Mouse (Mus musculus) liver, embryonic 15.5 days (tissue): ENCODE measurements around the gene Mfng. TPM values are rescaled to one million over a fixed set of nuclear protein-coding genes. Genes with fewer than 3 reads are reported as not detected.

Source experiments
- ATAC-seq: fragments of 200-750 bp; cut with Nextera tagmentation; 2 replicates; pipeline ENCODE4 v1.8.0; 2017; ENCODE audit warnings: moderate number of reproducible peaks, mild to moderate bottlenecking, moderate library complexity; ENCODE audit not compliant: insufficient read depth
- H3K27ac ChIP-seq: fragments of 300-500 bp; sonication (generic); replicated peaks from 2 replicates; pipeline ENCODE4 v1.5.1; 2015; ENCODE audit warnings: mild to moderate bottlenecking, inconsistent platforms
- H3K27me3 ChIP-seq: fragments of 300-500 bp; sonication (generic); 2 replicates; pipeline ENCODE4 v1.6.1; 2015; ENCODE audit warnings: mild to moderate bottlenecking, inconsistent platforms
- H3K36me3 ChIP-seq: fragments of 300-500 bp; sonication (generic); replicated peaks from 2 replicates; pipeline ENCODE4 v1.6.1; 2015; ENCODE audit warnings: moderate library complexity, mild to moderate bottlenecking, inconsistent platforms
- H3K4me1 ChIP-seq: fragments of 300-500 bp; sonication (generic); replicated peaks from 2 replicates; pipeline ENCODE4 v1.6.1; 2015; ENCODE audit warnings: inconsistent platforms
- H3K4me2 ChIP-seq: fragments of 300-500 bp; sonication (generic); 2 replicates; pipeline ENCODE4 v1.6.1; 2015; ENCODE audit warnings: moderate library complexity, mild to moderate bottlenecking, inconsistent platforms
- H3K4me3 ChIP-seq: fragments of 300-500 bp; sonication (generic); replicated peaks from 2 replicates; pipeline ENCODE4 v1.5.1; 2015; ENCODE audit warnings: mild to moderate bottlenecking, inconsistent platforms
- H3K9ac ChIP-seq: fragments of 300-500 bp; sonication (generic); 2 replicates; pipeline ENCODE4 v1.6.1; 2015; ENCODE audit warnings: moderate library complexity, mild to moderate bottlenecking, inconsistent platforms
- H3K9me3 ChIP-seq: fragments of 300-500 bp; sonication (generic); replicated peaks from 2 replicates; pipeline ENCODE4 v1.6.1; 2016; ENCODE audit warnings: inconsistent platforms
- WGBS: fragments of 180-500 bp; shearing (Covaris S2); methylation state at CpG from one replicate; pipeline ENCODE4 v1.1.7; 2015; ENCODE audit warnings: mixed read lengths; ENCODE audit not compliant: insufficient replicate concordance; 5-methylcytosine and 5-hydroxymethylcytosine counted together
- polyA plus RNA-seq: library from polyadenylated mRNA; unstranded; fragments of >200 nt; fragmentation: Nextera tagmentation; extraction: Ambion mirVana; gene quantifications from 2 replicates; pipeline ENCODE4 v1.2.1, GENCODE M21; 2015

Mfng gene
- polyA plus RNA-seq, 1 experiment from 2014 or later = 4.6 TPM

DNA sequence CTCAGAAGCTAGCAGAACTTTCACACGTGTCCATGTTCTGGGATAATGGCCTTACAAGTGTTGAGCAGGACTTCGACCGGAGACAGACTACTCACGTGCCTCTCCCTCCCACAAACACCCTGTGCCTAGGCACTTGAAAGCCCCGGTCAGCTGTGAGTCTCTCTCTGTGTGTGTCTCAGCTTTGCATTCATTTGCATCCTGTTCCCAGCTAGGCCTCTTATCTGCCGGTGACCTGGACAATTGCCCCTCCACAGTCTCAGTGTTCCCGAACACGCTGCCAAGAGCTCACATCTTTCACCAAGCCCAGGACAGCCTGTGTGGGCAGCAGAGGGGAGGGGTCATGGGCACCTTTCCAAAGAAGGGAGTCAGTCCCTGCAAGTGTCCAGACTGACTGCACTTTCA lies 30.2 kb upstream of the Mfng start:
- Histone ChIP-seq H3K27ac (peak overlapping the region; percentile 64), H3K27me3 (peaks cover 70% of the 10 kb centered on the region), H3K9me3 (no peaks in the 10 kb centered on the region), H3K36me3 (0 out of 2 replicates have a peak, but pooled peaks cover 2% of the 10 kb centered on the region), H3K4me2 (peak overlapping the region; percentile 67), H3K4me3 (peak overlapping the region; percentile 60), H3K4me1 (peaks cover 26% of the 10 kb centered on the region), H3K9ac (no peak overlapping the region)
- ATAC-seq = no peak
- WGBS = 13% methylated on average over 8 of the region's 8 CpGs

DNA sequence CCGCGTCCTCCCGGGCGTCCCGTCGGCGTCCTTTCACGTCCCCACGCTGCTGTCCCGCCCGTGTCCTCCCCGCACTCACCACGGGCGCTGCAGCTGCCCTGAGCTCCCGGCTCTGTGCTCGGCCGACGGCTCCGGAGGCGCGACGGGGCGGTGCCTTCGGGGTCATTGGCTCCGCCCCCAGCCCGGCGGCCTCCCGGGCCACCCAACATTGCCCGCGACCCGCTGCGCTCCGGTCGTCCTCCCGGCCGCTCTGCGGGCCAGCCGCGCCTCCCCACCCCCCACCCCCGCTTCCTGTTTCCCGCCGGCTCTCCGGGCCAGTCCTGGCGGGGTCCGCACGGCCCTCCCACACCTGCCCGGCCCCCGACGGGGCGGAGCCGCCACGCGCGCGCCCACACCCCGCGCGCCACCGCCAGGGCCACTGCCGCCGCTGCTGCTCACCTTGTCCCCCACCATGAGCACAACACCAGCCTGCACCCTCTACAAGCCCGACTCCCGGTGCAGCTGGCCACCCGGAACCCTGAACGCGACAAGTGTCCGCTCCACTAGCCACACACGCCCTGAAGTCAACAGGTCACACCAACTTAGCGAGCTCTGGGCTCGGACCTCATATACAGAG lies 29.6 kb upstream of the Mfng start, which contains the start of gene Card10:
Card10 (minus strand) TSS at position 267 of the 616 bp plus-strand sequence.
- ATAC-seq = peak; percentile 66
- Histone ChIP-seq H3K27ac (peak within 1 kb of the TSS; percentile 64), H3K9ac (peak within 1 kb of the TSS; percentile 46), H3K36me3 (0 out of 2 replicates have a peak, but pooled peaks cover 4% of the 10 kb centered on the region), H3K4me3 (peak within 1 kb of the TSS; percentile 60), H3K4me1 (peaks cover 26% of the 10 kb centered on the region), H3K27me3 (peaks cover 69% of the 10 kb centered on the region), H3K9me3 (no peaks in the 10 kb centered on the region), H3K4me2 (peak within 1 kb of the TSS; percentile 67)
- WGBS = 1% methylated on average over 70 of the region's 70 CpGs

DNA sequence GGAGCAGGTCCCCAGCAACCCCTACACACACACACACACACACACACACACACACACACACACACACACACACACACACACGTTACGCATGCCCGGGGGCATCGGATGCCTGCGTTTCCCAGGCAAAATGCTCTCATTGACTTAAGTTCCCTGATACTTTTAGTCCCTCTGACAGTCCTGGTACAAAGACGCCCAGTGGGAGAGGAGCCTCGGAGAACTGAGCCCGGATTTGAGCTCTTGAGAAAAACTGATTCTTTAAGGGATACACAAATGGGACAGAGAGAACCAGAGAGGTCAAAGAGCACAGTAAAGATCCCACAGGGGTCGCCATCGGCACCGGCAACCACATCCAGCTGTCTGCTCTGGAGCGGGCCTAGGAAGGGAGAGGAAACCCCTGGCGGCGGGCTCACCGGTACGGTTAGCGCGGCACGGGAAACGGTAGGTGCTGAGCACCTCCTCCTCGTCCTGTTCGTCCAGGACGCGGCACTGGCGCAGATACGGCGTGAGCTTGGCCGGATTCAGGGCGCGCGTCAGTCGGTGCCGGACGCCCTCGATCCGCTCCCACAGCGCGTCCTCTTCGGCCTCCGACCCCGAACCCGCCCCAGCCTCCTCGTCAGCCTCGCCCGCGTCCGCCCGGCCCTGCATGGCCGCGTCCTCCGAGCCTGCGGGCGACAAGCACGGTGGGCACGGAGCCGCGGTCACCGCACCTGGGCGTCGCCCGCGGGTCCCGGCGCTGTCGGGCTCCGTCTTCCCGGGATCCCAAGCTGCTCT lies 28.9 kb upstream of the Mfng start:
- H3K27me3 ChIP-seq = peaks cover 65% of the 10 kb centered on the region
- peak overlapping the region; percentile 64 for H3K27ac ChIP-seq
- WGBS = 4% methylated on average over 67 of the region's 67 CpGs
- H3K9ac ChIP-seq = peak overlapping the region; percentile 46
- H3K4me1 ChIP-seq = peaks cover 26% of the 10 kb centered on the region
- peak; percentile 10; the same call in 1 of the 2 replicates for ATAC-seq
- peak overlapping the region; percentile 60 for H3K4me3 ChIP-seq
- H3K36me3 ChIP-seq = 0 out of 2 replicates have a peak, but pooled peaks cover 4% of the 10 kb centered on the region
- H3K9me3 ChIP-seq = no peaks in the 10 kb centered on the region
- H3K4me2 ChIP-seq = peak overlapping the region; percentile 67

DNA sequence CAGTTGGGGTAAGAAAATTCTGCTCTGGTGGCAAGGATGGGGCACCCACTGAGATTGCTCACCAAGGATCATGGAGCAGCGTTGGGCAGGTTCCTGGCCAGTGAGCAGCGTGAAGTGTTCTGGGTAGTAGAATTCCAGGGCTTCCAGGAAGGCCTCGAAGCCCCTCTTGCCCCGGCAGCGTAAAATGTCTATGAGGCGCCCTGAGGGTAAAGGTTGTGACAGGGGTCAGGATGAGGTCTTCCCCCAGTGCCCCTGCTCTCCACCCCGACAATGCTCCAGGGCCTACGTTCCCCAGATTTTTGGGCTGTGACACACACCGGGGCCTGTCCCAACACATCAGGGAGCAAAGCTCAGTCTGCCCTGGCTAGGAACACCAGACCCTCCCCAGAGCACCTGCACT lies 28.3 kb upstream of the Mfng start:
- 0 out of 2 replicates have a peak, but pooled peaks cover 4% of the 10 kb centered on the region for H3K36me3 ChIP-seq
- no peak for ATAC-seq
- no peaks in the 10 kb centered on the region for H3K9me3 ChIP-seq
- peak overlapping the region; percentile 67 for H3K4me2 ChIP-seq
- H3K4me1 ChIP-seq = peaks cover 26% of the 10 kb centered on the region
- H3K27ac ChIP-seq = no peak overlapping the region
- H3K4me3 ChIP-seq = peak overlapping the region; percentile 60
- H3K27me3 ChIP-seq = peaks cover 60% of the 10 kb centered on the region
- 68% methylated on average over 9 of the region's 9 CpGs for WGBS
- H3K9ac ChIP-seq = no peak overlapping the region

DNA sequence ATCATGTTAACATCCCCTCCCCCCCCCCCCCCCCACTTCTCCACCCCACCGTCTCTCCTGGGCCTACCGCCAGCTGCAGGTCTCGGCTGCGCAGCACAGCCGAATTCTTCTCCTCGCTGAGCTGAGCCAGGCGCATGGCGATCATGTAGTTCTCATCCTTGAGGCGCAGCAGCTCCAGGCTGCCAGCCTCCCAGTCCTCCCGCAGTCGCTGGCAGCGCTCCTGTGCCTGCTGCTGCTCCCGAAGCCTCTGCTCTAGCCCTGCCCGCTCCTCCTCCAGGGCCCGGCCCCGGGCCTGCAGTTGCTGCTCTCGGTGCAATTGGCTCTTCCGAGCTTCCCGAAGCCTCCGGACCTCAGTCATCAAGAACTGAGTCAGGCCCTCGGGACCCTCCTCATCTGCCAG lies 25.8 kb upstream of the Mfng start:
- WGBS = 69% methylated on average over 21 of the region's 21 CpGs
- Histone ChIP-seq H3K9ac (no peak overlapping the region), H3K4me3 (no peak overlapping the region), H3K27ac (no peak overlapping the region), H3K4me2 (no peak overlapping the region), H3K36me3 (0 out of 2 replicates have a peak, but pooled peaks cover 4% of the 10 kb centered on the region), H3K4me1 (peaks cover 21% of the 10 kb centered on the region), H3K27me3 (peaks cover 41% of the 10 kb centered on the region), H3K9me3 (no peaks in the 10 kb centered on the region)
- ATAC-seq = no peak

DNA sequence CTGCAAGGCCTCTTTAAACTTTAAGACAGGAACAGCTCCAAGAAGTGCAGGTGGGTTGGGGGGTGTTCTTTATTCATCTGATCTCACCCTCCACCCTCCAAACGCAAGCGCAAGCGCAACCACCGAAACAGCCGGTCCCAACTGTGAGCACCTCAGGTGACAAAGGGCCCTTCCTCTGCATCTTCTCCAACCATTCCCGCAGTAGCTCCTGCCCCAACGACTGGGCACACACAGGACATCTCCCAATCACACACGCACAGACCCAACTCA lies 23.7 kb upstream of the Mfng start:
- Histone ChIP-seq H3K9ac (no peak overlapping the region), H3K4me2 (no peak overlapping the region), H3K9me3 (no peaks in the 10 kb centered on the region), H3K4me1 (peaks cover 5% of the 10 kb centered on the region), H3K27me3 (peaks cover 21% of the 10 kb centered on the region), H3K36me3 (peaks cover 4% of the 10 kb centered on the region; the same call in 1 of the 2 replicates), H3K27ac (no peak overlapping the region), H3K4me3 (no peak overlapping the region)
- 84% methylated on average over 8 of the region's 8 CpGs for WGBS
- no peak for ATAC-seq

DNA sequence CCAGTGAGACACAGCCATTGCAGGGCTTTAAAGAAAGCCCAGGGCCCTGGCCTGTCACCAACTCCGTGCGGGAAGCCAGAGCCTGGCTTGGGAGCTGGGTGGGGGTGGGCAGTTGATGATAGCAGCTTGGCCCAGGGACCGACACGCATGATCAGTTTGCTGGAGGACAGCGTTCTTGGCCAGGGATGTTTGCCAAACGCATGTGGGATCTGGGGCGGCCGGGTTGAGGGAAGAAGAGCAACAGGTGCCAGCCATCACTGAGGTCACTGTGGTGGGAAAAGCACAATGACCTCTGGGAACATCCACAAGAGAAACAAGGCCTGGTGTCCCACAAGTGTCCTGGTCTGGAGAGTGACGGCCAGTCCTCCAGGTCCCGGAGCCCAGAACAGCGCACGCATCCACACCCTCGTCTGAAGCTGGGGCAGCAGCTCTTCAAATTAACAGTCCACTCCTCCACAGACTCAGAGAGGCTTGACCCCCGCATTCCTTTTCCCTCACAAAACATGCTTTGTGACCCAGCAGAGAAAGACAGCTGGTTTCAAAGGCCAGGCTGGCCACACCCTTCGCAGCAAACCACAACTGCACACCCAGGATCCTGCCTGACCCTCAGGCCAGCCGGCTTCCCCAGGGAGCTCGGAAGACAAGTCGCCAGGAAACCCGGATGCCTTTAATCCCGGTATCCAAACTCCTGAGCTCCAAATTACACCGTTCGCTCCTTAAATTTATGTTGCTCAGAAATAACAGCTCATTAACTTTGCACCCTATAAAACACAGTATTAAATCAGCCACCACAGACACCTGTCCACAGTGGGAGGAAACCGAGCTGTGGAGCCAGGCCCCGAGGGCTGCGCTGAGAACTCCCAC lies 23.2 kb upstream of the Mfng start:
- H3K9ac ChIP-seq = no peak overlapping the region
- H3K4me2 ChIP-seq = no peak overlapping the region
- H3K4me1 ChIP-seq = peaks cover 3% of the 10 kb centered on the region
- H3K27ac ChIP-seq = no peak overlapping the region
- peaks cover 15% of the 10 kb centered on the region for H3K27me3 ChIP-seq
- no peak overlapping the region for H3K4me3 ChIP-seq
- no peak for ATAC-seq
- H3K36me3 ChIP-seq = peaks cover 4% of the 10 kb centered on the region; the same call in 1 of the 2 replicates
- no peaks in the 10 kb centered on the region for H3K9me3 ChIP-seq
- WGBS = 66% methylated on average over 25 of the region's 25 CpGs

DNA sequence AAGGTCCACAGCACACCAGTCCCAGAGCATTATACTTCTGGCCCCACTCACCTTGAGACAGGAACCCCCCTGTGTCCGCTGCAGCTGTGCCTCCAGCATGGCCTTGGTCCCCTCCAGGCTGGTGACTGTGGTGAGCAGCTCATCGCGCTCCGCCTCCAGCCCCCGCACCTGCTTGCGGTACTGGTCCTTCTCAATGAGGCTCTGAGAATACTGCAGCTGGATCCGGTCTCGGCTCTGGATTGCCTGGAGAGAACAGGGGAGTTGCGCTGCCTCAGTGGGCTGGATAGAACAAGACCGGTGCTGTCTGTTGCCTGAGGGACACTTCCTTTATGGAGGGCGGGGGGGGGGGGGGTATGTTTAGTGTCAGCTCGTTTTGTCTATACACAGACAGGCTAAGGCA lies 17.7 kb upstream of the Mfng start:
- ATAC-seq = no peak
- H3K27ac ChIP-seq = 0 out of 2 replicates have a peak overlapping the region, but pooled peaks have one; percentile 19
- no peaks in the 10 kb centered on the region; the same call in 1 of the 2 replicates for H3K36me3 ChIP-seq
- H3K4me2 ChIP-seq = no peak overlapping the region
- WGBS = 65% methylated on average over 12 of the region's 12 CpGs
- H3K4me3 ChIP-seq = no peak overlapping the region
- H3K4me1 ChIP-seq = peaks cover 9% of the 10 kb centered on the region; the same call in 1 of the 2 replicates
- H3K9ac ChIP-seq = no peak overlapping the region
- H3K9me3 ChIP-seq = no peaks in the 10 kb centered on the region
- H3K27me3 ChIP-seq = no peaks in the 10 kb centered on the region

DNA sequence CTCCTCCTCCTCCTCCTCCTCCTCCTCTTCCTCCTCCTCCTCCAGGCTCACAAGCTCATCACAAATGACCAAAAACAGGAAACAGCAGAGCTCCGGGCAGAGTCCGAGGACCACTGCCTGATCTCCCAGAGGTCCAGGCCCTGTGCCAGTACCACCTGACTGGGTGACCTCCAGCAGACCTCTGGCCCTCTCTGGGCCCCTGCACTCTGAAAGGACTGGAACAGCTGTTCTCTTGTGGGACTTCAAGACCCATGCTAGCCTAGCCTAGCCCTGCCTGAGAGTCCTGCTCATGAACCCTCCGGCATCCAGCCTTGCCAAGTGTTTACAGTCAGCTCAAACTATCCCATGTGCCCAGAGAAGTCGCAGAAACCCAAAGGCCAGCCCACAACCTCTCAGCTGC lies 17.2 kb upstream of the Mfng start:
- Histone ChIP-seq H3K4me3 (no peak overlapping the region), H3K4me1 (peaks cover 12% of the 10 kb centered on the region)
- ATAC-seq = peak; percentile 67

DNA sequence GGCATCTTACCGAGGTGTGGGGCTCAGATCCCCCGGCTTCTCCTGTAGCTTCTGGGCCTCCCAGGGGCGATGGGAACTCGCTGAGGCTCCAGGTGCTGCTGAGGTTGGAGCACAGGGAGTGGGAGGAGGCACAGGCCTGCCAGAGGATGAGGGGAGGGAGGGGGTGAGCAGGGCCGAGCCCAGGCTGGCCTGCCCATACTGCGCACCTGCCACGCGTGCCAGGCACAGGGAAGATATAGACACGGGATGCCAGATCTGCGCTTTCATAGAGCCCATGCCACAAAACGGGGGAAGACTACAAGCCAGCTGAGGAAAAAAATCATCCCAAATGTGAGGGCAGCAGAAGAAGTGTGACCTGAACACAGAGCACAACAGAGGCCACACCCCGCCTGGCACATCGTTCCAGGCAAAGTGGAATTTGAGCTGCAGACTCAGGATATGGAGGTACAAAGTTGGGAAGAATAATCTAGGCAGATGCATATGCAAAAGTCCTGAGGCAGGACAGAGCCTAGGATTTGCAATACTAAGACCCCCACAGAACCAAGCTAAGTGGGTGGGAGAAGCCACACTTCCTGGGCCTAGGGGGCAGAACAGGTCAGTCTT lies 16.5 kb upstream of the Mfng start:
- H3K36me3 ChIP-seq = no peaks in the 10 kb centered on the region; the same call in 1 of the 2 replicates
- peaks cover 12% of the 10 kb centered on the region for H3K4me1 ChIP-seq
- 72% methylated on average over 13 of the region's 13 CpGs for WGBS
- no peaks in the 10 kb centered on the region for H3K9me3 ChIP-seq
- no peak overlapping the region for H3K4me2 ChIP-seq
- no peak overlapping the region for H3K4me3 ChIP-seq
- no peak overlapping the region for H3K9ac ChIP-seq
- ATAC-seq = no peak
- H3K27ac ChIP-seq = no peak overlapping the region
- H3K27me3 ChIP-seq = no peaks in the 10 kb centered on the region

More for the DNA sequence above, 17.2 kb upstream of the Mfng start:
- H3K27me3 ChIP-seq = no peaks in the 10 kb centered on the region
- no peaks in the 10 kb centered on the region; the same call in 1 of the 2 replicates for H3K36me3 ChIP-seq
- no peak overlapping the region for H3K9ac ChIP-seq
- H3K27ac ChIP-seq = peak overlapping the region; percentile 19; the same call in 1 of the 2 replicates
- 25% methylated on average over 4 of the region's 4 CpGs for WGBS
- H3K4me2 ChIP-seq = no peak overlapping the region
- H3K9me3 ChIP-seq = no peaks in the 10 kb centered on the region
